Mouse (Mus musculus): Measurements from ENCODE around the gene Amfr. TPM values are rescaled to one million over a fixed set of nuclear protein-coding genes. Genes with fewer than 3 reads are reported as not detected.

The Amfr gene
- total and polyA plus RNA-seq, 3 experiments: 86.7 to 126 (median 102) TPM

DNA sequence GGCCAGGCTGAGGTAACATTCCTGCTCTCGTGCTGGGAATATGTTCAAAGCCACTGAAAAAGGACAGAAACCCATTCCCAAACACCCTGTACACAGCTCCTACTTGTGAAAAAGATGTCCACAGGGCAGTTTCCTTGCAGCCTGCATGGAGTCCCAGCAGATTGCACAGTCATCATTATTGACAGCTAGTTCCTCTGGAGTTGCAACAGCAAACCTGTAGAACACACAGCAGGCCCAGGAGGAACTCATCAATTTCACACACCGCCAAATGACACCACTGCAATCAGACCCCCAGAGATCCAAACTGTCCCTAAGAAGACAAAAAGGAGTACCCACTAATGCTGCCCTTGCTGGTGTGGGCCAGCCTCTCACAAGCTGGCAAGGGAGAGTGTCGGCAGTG lies 27.9 kb downstream of the Amfr start:
- no peak for DNase-seq (ENCODE audit: extremely low read depth)
- no peak overlapping the region for H3K27ac ChIP-seq (ENCODE audit: insufficient read depth, low read depth)
- no peak overlapping the region for H3K9ac ChIP-seq (ENCODE audit: insufficient read depth, low read depth)
- H3K4me1 ChIP-seq (ENCODE audit: control insufficient read depth in 1 of 2, insufficient read depth in 2 of 2): peaks cover 0 to 4% of the 10 kb centered on the region in 2 experiments; a peak in 1 of 4 replicates
- no peaks in the 10 kb centered on the region for H3K27me3 ChIP-seq (replicated peaks)
- no peaks in the 10 kb centered on the region; the same call in 1 of the 2 replicates for H3K79me2 ChIP-seq (replicated peaks; ENCODE audit: control insufficient read depth, extremely low read depth, insufficient read depth, poor library complexity, severe bottlenecking)
- dilution Hi-C loops (cut with MboI; ENCODE audit: extremely low pct_ligation_motif_present, extremely low pct_unique_long_range_greater_than_20kb, low sequenced_read_pairs) (no loop called here), in situ Hi-C loops (cut with MboI; ENCODE audit: low pct_ligation_motif_present, low pct_unique_long_range_greater_than_20kb, low sequenced_read_pairs) (no loop called here)
- no peak overlapping the region for H3K4me2 ChIP-seq (ENCODE audit: insufficient read depth, low read depth, poor library complexity, severe bottlenecking)
- peaks cover 71 to 92% of the 10 kb centered on the region in 2 experiments for H3K36me3 ChIP-seq (replicated peaks in 1 of 2; ENCODE audit: control insufficient read depth in 1 of 2, insufficient read depth in 1 of 2, low read length in 1 of 2)
- TF ChIP-seq KAT2A (IDR thresholded peaks at IDR 0.05; ENCODE audit: insufficient replicate concordance, low read length) (no peak), JUN (IDR thresholded peaks at IDR 0.05; ENCODE audit: insufficient read depth, low read depth, low read length) (no peak), MAX (IDR thresholded peaks at IDR 0.05; ENCODE audit: low read length) (no peak), USF2 (conservative IDR thresholded peaks at IDR 0.05; ENCODE audit: low read depth, low read length) (no peak), POLR2AphosphoS2 (IDR thresholded peaks at IDR 0.05; ENCODE audit: low read depth, low read length) (no peak), MAFK (IDR thresholded peaks at IDR 0.05; ENCODE audit: insufficient replicate concordance, low read length) (no peak), IRF4 (IDR thresholded peaks at IDR 0.05; ENCODE audit: low read depth, low read length) (no peak), ELF1 (IDR thresholded peaks at IDR 0.05; ENCODE audit: low read depth, low read length) (no peak), RAD21 (IDR thresholded peaks at IDR 0.05; ENCODE audit: low read depth, low read length) (no peak), HCFC1 (IDR thresholded peaks at IDR 0.05; ENCODE audit: low read depth, low read length) (no peak), UBTF (IDR thresholded peaks at IDR 0.05; ENCODE audit: low read depth, low read length) (no peak), NELFE (IDR thresholded peaks at IDR 0.05; ENCODE audit: low read depth, low read length) (no peak), CTCF (conservative IDR thresholded peaks at IDR 0.05 in 1 of 2, IDR thresholded peaks at IDR 0.05 in 1 of 2; ENCODE audit: low read depth in 2 of 2, low read length in 2 of 2) (no peak), MEF2A (IDR thresholded peaks at IDR 0.05; ENCODE audit: borderline replicate concordance, low read depth, low read length) (no peak), NRF1 (IDR thresholded peaks at IDR 0.05; ENCODE audit: low read depth, low read length) (no peak), E2F4 (IDR thresholded peaks at IDR 0.05; ENCODE audit: insufficient replicate concordance, low read depth, low read length) (no peak), PAX5 (IDR thresholded peaks at IDR 0.05; ENCODE audit: low read length) (no peak)
- no peak overlapping the region for H3K4me3 ChIP-seq (replicated peaks in 1 of 3; ENCODE audit: low read depth in 2 of 3, low read length in 2 of 3, poor library complexity in 1 of 3)
- no peaks in the 10 kb centered on the region for H3K9me3 ChIP-seq (replicated peaks; ENCODE audit: low read length)

DNA sequence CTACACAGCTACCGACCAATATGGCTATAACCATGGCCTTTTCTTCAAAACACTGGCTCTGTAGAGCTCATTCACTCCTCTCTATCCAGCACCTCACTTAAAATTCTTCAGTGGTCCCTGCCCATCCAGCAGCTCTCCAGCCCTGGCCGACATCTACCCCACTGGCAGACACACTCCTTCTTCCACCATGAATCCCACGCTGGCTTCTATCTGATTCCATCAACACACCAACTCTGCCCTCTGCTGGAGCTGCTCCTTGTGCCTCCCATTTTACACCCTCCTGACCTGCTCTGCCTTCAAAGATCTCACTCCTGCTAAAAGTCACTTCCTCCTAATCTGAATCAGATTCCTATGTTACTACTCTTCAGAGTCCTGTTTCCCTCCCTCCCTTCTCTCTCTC lies 28.8 kb downstream of the Amfr start:
- no peaks in the 10 kb centered on the region for H3K27me3 ChIP-seq (replicated peaks)
- dilution Hi-C loops (cut with MboI; ENCODE audit: extremely low pct_ligation_motif_present, extremely low pct_unique_long_range_greater_than_20kb, low sequenced_read_pairs) (no loop called here), in situ Hi-C loops (cut with MboI; ENCODE audit: low pct_ligation_motif_present, low pct_unique_long_range_greater_than_20kb, low sequenced_read_pairs) (no loop called here)
- H3K36me3 ChIP-seq (replicated peaks in 1 of 2; ENCODE audit: control insufficient read depth in 1 of 2, insufficient read depth in 1 of 2, low read length in 1 of 2): peaks cover 72 to 91% of the 10 kb centered on the region in 2 experiments
- no peak overlapping the region for H3K27ac ChIP-seq (ENCODE audit: insufficient read depth, low read depth)
- TF ChIP-seq JUND (conservative IDR thresholded peaks at IDR 0.05; ENCODE audit: low read depth, low read length) (no peak), CTCF (conservative IDR thresholded peaks at IDR 0.05 in 1 of 2, IDR thresholded peaks at IDR 0.05 in 1 of 2; ENCODE audit: low read depth in 2 of 2, low read length in 2 of 2) (peak in 1 of 2 experiments; percentile 21; a peak in 2 of 4 replicates), SIN3A (IDR thresholded peaks at IDR 0.05; ENCODE audit: low read length) (no peak), POLR2A (IDR thresholded peaks at IDR 0.05; ENCODE audit: low read depth, low read length) (no peak)
- no peak overlapping the region for H3K4me3 ChIP-seq (replicated peaks in 1 of 3; ENCODE audit: low read depth in 2 of 3, low read length in 2 of 3, poor library complexity in 1 of 3)
- no peak overlapping the region for H3K4me2 ChIP-seq (ENCODE audit: insufficient read depth, low read depth, poor library complexity, severe bottlenecking)
- no peak for DNase-seq (ENCODE audit: extremely low read depth)
- H3K4me1 ChIP-seq (ENCODE audit: control insufficient read depth in 1 of 2, insufficient read depth in 2 of 2): peaks cover 0 to 4% of the 10 kb centered on the region in 2 experiments; a peak in 1 of 4 replicates
- H3K9me3 ChIP-seq (replicated peaks; ENCODE audit: low read length): no peaks in the 10 kb centered on the region
- no peaks in the 10 kb centered on the region; the same call in 1 of the 2 replicates for H3K79me2 ChIP-seq (replicated peaks; ENCODE audit: control insufficient read depth, extremely low read depth, insufficient read depth, poor library complexity, severe bottlenecking)
- no peak overlapping the region for H3K9ac ChIP-seq (ENCODE audit: insufficient read depth, low read depth)
